Mouse (Mus musculus) midbrain, embryonic 13.5 days (tissue): ENCODE measurements around the gene Hist1h1e. TPM values are rescaled to one million over a fixed set of nuclear protein-coding genes. Genes with fewer than 3 reads are reported as not detected.
"Not testable (repeated sequence)": the region's sequence is repeated elsewhere in the genome, so short reads cannot be mapped to it uniquely, and the experiment has no call there.

ENCODE experiments used
- ATAC-seq: fragments of 200-750 bp; cut with Nextera tagmentation; 2 replicates; pipeline ENCODE4 v1.8.0; 2017; ENCODE audit warnings: mild to moderate bottlenecking, moderate TSS enrichment, moderate library complexity
- H3K27ac ChIP-seq: fragments of 300-500 bp; sonication (generic); 2 replicates; pipeline ENCODE4 v1.5.1; 2015; ENCODE audit warnings: inconsistent platforms, mild to moderate bottlenecking, moderate library complexity
- H3K27me3 ChIP-seq: fragments of 300-500 bp; sonication (generic); 2 replicates; pipeline ENCODE4 v1.6.1; 2015; ENCODE audit warnings: mild to moderate bottlenecking, inconsistent platforms
- H3K36me3 ChIP-seq: fragments of 300-500 bp; sonication (generic); 2 replicates; pipeline ENCODE4 v1.6.1; 2015; ENCODE audit warnings: mild to moderate bottlenecking, inconsistent platforms
- H3K4me1 ChIP-seq: fragments of 300-500 bp; sonication (generic); replicated peaks from 2 replicates; pipeline ENCODE4 v1.6.1; 2015; ENCODE audit warnings: inconsistent platforms
- H3K4me2 ChIP-seq: fragments of 300-500 bp; sonication (generic); replicated peaks from 2 replicates; pipeline ENCODE4 v1.6.1; 2015; ENCODE audit warnings: moderate library complexity, mild to moderate bottlenecking, inconsistent platforms
- H3K4me3 ChIP-seq: fragments of 300-500 bp; sonication (generic); replicated peaks from 2 replicates; pipeline ENCODE4 v1.5.1; 2015; ENCODE audit warnings: mild to moderate bottlenecking, inconsistent platforms
- H3K9ac ChIP-seq: fragments of 300-500 bp; sonication (generic); replicated peaks from 2 replicates; pipeline ENCODE4 v1.6.1; 2015; ENCODE audit warnings: mild to moderate bottlenecking, inconsistent platforms
- H3K9me3 ChIP-seq: fragments of 300-500 bp; sonication (generic); 2 replicates; pipeline ENCODE4 v1.6.1; 2016; ENCODE audit warnings: mild to moderate bottlenecking, inconsistent platforms
- WGBS: fragments of 180-500 bp; shearing (Covaris S2); methylation state at CpG from one replicate; pipeline ENCODE4 v1.1.7; 2015; 5-methylcytosine and 5-hydroxymethylcytosine counted together
- polyA plus RNA-seq: library from polyadenylated mRNA; unstranded; fragments of >200 nt; fragmentation: Nextera tagmentation; extraction: Ambion mirVana; gene quantifications from 2 replicates; pipeline ENCODE4 v1.2.1, GENCODE M21; 2015

The Hist1h1e gene
- polyA plus RNA-seq, 1 experiment from 2014 or later, result 15.0 TPM

DNA sequence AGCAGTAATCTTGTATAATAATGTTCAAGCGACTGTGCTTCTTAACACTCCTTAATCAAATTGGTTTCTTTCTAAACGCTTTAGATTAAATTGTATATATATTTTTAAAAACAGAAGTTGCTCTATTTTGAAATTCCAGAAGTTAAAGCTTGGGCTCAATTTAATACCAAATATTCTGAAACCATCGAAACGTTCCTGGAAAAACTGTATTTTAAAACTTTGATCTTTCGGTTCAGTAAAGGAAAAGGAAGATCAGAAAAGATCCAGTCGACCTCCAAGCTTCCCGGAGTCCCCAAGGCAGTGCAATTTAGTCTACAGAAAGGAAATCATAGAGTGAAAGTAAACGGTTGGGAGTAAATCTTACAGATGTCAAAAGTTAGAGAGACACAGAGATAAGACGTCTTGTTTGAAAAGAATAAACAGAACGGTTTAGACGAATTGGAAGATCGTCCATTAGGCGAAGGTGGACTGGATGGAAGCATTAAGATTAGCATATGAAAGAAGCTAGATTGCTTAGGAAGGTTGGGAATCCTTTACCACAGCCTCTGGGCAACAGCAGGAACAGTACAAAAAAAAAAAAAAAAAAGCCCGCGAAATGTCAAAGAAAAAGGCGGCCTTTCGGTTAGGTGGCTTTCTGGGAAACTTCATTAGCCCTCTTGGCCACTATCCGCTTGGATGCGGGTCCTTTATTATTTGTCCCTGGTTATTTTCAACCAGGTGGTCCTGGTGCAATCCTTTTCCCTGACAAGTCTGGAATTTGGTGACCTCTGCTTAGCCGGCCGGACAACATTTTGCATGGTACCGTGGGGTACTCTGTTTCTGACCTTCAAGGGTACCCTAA is 36.0 kb downstream of the Hist1h1e start:
- Histone ChIP-seq H3K36me3 (no peaks in the 10 kb centered on the region), H3K4me1 (peaks cover 43% of the 10 kb centered on the region), H3K4me3 (peak overlapping the region; percentile 50), H3K9ac (peak overlapping the region; percentile 52), H3K9me3 (no peaks in the 10 kb centered on the region), H3K27me3 (no peaks in the 10 kb centered on the region), H3K27ac (peak overlapping the region; percentile 95), H3K4me2 (peak overlapping the region; percentile 85)
- WGBS, result 2% methylated on average over 22 of the region's 22 CpGs
- ATAC-seq, result no peak

DNA sequence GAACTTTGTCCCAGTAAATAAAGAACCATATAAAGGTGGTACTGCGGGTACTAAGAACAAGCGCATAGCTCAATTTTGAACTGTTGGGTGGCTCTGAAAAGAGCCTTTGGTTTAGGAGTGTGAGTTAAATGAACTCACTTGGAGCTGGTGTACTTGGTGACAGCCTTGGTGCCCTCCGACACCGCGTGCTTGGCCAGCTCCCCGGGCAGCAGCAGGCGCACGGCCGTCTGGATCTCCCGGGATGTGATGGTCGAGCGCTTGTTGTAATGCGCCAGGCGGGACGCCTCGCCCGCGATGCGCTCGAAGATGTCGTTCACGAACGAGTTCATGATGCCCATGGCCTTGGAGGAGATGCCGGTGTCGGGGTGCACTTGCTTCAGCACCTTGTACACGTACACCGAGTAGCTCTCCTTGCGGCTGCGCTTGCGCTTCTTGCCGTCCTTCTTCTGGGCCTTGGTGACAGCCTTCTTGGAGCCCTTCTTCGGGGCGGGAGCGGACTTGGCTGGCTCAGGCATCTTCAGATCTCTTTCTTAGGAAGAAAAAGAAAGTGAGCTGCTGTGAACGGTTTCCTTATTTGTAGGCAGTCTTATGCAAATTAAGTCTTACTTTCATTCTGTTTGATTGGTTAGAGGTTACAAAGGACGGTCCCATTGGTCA is 36.8 kb downstream of the Hist1h1e start:
- under 1% methylated on average over 30 of the region's 36 CpGs for WGBS
- not testable (repeated sequence) for H3K9me3 ChIP-seq, H3K36me3 ChIP-seq, H3K27me3 ChIP-seq
- H3K4me1 ChIP-seq, result peaks cover 48% of the 10 kb centered on the region
- H3K27ac ChIP-seq, result peak overlapping the region; percentile 95
- H3K4me3 ChIP-seq, result peak overlapping the region; percentile 50
- peak; percentile 89 for ATAC-seq
- H3K9ac ChIP-seq, result peak overlapping the region; percentile 75
- H3K4me2 ChIP-seq, result peak overlapping the region; percentile 85

GRCm38 (mm10) chr13:23585029-23585441 is 37.3 kb downstream of the Hist1h1e start:
- H3K4me2 ChIP-seq, result peak overlapping the region; percentile 85
- H3K27ac ChIP-seq, result peak overlapping the region; percentile 95
- peak overlapping the region; percentile 50 for H3K4me3 ChIP-seq
- no peaks in the 10 kb centered on the region for H3K36me3 ChIP-seq
- H3K9ac ChIP-seq, result peak overlapping the region; percentile 75
- H3K4me1 ChIP-seq, result peaks cover 48% of the 10 kb centered on the region
- under 1% methylated on average over 21 of the region's 21 CpGs for WGBS
- H3K9me3 ChIP-seq, result no peaks in the 10 kb centered on the region
- H3K27me3 ChIP-seq, result no peaks in the 10 kb centered on the region
- no peak for ATAC-seq

DNA sequence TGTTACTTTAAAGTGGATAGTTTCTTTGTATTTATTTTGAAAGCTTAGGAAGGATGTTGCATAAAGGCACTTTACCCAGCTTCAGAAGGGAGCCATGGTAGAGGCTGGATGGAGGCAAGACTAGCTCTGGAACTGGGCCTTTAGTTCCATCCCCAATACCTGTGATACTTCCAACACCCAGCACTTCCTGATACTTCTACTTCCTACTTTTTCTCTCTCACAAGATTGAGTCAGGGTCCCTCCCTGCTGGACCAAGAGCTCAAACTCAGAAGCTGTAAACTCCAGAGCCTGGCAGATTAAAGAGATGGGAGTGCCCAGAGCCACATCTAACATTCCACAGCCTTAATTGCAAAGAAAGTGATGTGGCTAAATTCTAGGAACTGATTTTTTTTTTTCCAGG is 38.0 kb downstream of the Hist1h1e start:
- peaks cover 48% of the 10 kb centered on the region for H3K4me1 ChIP-seq
- no peak for ATAC-seq
- peak overlapping the region; percentile 50 for H3K4me3 ChIP-seq
- peak overlapping the region; percentile 75 for H3K9ac ChIP-seq
- peak overlapping the region; percentile 85 for H3K4me2 ChIP-seq
- no peaks in the 10 kb centered on the region for H3K27me3 ChIP-seq
- H3K9me3 ChIP-seq, result no peaks in the 10 kb centered on the region
- no peaks in the 10 kb centered on the region for H3K36me3 ChIP-seq
- peak overlapping the region; percentile 95 for H3K27ac ChIP-seq

GRCm38 (mm10) chr13:23583387-23584068 is 38.8 kb downstream of the Hist1h1e start:
- H3K4me2 ChIP-seq, result no peak overlapping the region
- H3K36me3 ChIP-seq, result no peaks in the 10 kb centered on the region
- H3K4me3 ChIP-seq, result no peak overlapping the region
- H3K9me3 ChIP-seq, result no peaks in the 10 kb centered on the region
- no peak overlapping the region for H3K9ac ChIP-seq
- H3K4me1 ChIP-seq, result peaks cover 48% of the 10 kb centered on the region
- ATAC-seq, result no peak
- peak overlapping the region; percentile 49 for H3K27ac ChIP-seq
- no peaks in the 10 kb centered on the region for H3K27me3 ChIP-seq

- Histone ChIP-seq H3K36me3 (no peaks in the 10 kb centered on the region), H3K4me3 (peak overlapping the region; percentile 53), H3K27ac (peak overlapping the region; percentile 81), H3K9ac (peak overlapping the region; percentile 72), H3K4me2 (peak overlapping the region; percentile 84), H3K9me3 (no peaks in the 10 kb centered on the region), H3K4me1 (peaks cover 48% of the 10 kb centered on the region), H3K27me3 (no peaks in the 10 kb centered on the region)
- 4% methylated on average over 6 of the region's 6 CpGs for WGBS
- no peak for ATAC-seq
Measured at GRCm38 (mm10) chr13:23582219-23583056, 39.9 kb downstream of the Hist1h1e start.

GRCm38 (mm10) chr13:23581408-23582218 is 40.7 kb downstream of the Hist1h1e start, which contains the start of gene Hist1h4d:
Gene Hist1h4d, plus strand, starts transcription at chr13:23581598.
- peak; percentile 92 for ATAC-seq
- Histone ChIP-seq H3K9me3 (no peaks in the 10 kb centered on the region), H3K4me1 (peaks cover 50% of the 10 kb centered on the region), H3K27me3 (no peaks in the 10 kb centered on the region), H3K4me2 (peak within 1 kb of the TSS; percentile 84), H3K4me3 (peak within 1 kb of the TSS; percentile 53), H3K27ac (peak within 1 kb of the TSS; percentile 81), H3K36me3 (no peaks in the 10 kb centered on the region), H3K9ac (peak within 1 kb of the TSS; percentile 72)
- under 1% methylated on average over 43 of the region's 43 CpGs for WGBS

GRCm38 (mm10) chr13:23577835-23578234 is 44.5 kb downstream of the Hist1h1e start:
- H3K27ac ChIP-seq, result no peak overlapping the region
- H3K36me3 ChIP-seq, result no peaks in the 10 kb centered on the region

GRCm38 (mm10) chr13:23576906-23577639 is 45.3 kb downstream of the Hist1h1e start:
- peak overlapping the region; percentile 75 for H3K4me2 ChIP-seq
- ATAC-seq, result no peak
- no peaks in the 10 kb centered on the region for H3K27me3 ChIP-seq
- no peaks in the 10 kb centered on the region for H3K9me3 ChIP-seq
- peak overlapping the region; percentile 74 for H3K9ac ChIP-seq
- peak overlapping the region; percentile 46 for H3K4me3 ChIP-seq
- H3K4me1 ChIP-seq, result peaks cover 43% of the 10 kb centered on the region
- H3K36me3 ChIP-seq, result no peaks in the 10 kb centered on the region
- WGBS, result 50% methylated on average over 6 of the region's 6 CpGs
- H3K27ac ChIP-seq, result peak overlapping the region; percentile 80; the same call in 1 of the 2 replicates

More at GRCm38 (mm10) chr13:23577835-23578234, 44.5 kb downstream of the Hist1h1e start:
- no peak for ATAC-seq
- WGBS, result 96% methylated on average over 1 of the region's 1 CpGs
- H3K27me3 ChIP-seq, result no peaks in the 10 kb centered on the region
- no peaks in the 10 kb centered on the region for H3K9me3 ChIP-seq
- no peak overlapping the region for H3K9ac ChIP-seq
- H3K4me2 ChIP-seq, result no peak overlapping the region
- H3K4me1 ChIP-seq, result peaks cover 43% of the 10 kb centered on the region
- no peak overlapping the region for H3K4me3 ChIP-seq

GRCm38 (mm10) chr13:23576351-23576881 is 45.9 kb downstream of the Hist1h1e start:
- H3K4me3 ChIP-seq, result peak overlapping the region; percentile 46
- no peaks in the 10 kb centered on the region for H3K9me3 ChIP-seq
- peak overlapping the region; percentile 80 for H3K27ac ChIP-seq
- no peaks in the 10 kb centered on the region for H3K36me3 ChIP-seq
- peak overlapping the region; percentile 75 for H3K4me2 ChIP-seq
- no peak for ATAC-seq
- H3K4me1 ChIP-seq, result peaks cover 41% of the 10 kb centered on the region
- peak overlapping the region; percentile 74 for H3K9ac ChIP-seq
- WGBS, result 3% methylated on average over 7 of the region's 7 CpGs
- no peaks in the 10 kb centered on the region for H3K27me3 ChIP-seq
